Mouse (Mus musculus): ENCODE data around the gene Ppef1. TPM values are rescaled to one million over a fixed set of nuclear protein-coding genes. Genes with fewer than 3 reads are reported as not detected.

Ppef1 gene
- total RNA-seq, 1 experiment, result 1.2 TPM

DNA sequence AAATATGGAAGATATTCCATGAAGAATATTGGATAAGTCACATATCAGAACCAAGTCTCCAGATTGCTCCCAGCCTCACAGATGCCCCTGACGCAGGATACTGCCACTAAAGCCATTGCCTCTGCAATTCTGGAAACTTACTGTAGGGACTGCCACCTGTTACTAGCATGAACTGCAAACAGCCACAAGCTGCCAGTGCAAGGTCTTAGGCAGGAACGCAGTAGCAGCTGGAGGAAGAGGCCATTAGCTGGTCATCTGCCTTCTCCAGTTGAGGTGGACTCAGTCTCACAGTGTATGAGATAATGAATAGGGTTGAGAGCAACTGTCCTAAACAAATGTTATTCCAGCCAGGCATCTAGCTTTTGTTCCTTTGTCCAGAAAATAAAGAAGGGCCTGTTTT, 137.5 kb downstream of the Ppef1 start:
- H3K4me1 ChIP-seq (ENCODE audit: control insufficient read depth in 2 of 2, insufficient read depth in 2 of 2, low read length in 2 of 2, poor library complexity in 1 of 2), result peaks cover 0 to 2% of the 10 kb centered on the region in 2 experiments; a peak in 1 of 4 replicates
- no peak for TF ChIP-seq MAFK (IDR thresholded peaks at IDR 0.05; ENCODE audit: insufficient read depth, low read depth, low read length)
- no peak overlapping the region for H3K4me3 ChIP-seq (ENCODE audit: insufficient read depth in 1 of 2, low read depth in 1 of 2, low read length in 2 of 2, poor library complexity in 1 of 2, severe bottlenecking in 1 of 2)
- no peak for DNase-seq (ENCODE audit: low read depth, low spot score)
- H3K36me3 ChIP-seq (ENCODE audit: control insufficient read depth, insufficient read depth, low read length, poor library complexity, severe bottlenecking), result no peaks in the 10 kb centered on the region
- in situ Hi-C loops (cut with MboI; ENCODE audit: low sequenced_read_pairs in 2 of 2, unreplicated experiment in 2 of 2), result no loop called here
- no peak overlapping the region for H3K27ac ChIP-seq (ENCODE audit: insufficient read depth, low read depth, low read length, poor library complexity, severe bottlenecking)
- H3K9me3 ChIP-seq (ENCODE audit: control insufficient read depth, insufficient read depth, low read depth, low read length), result no peaks in the 10 kb centered on the region
- H3K9ac ChIP-seq (ENCODE audit: insufficient read depth, low read depth, low read length, poor library complexity, severe bottlenecking), result no peak overlapping the region

DNA sequence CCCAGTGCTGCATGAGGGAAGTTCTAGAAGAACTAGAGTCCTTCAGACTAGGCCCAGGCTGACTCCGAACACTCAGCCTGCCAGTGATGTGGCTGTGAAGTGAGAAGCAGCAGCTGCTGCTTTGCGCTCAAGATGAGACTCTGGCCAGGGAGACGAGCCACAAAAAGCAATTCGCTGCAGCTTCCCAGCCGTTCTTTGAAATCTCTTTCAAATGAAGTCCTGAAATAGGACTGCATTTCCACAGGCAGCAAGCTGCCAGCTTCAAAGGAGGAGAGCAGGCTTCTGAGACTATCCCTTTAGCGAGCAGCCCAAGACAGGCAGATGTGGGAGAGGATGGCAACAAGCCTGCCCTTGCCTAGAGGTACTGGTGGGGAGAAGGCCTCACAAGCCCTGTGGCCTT, 142.6 kb downstream of the Ppef1 start:
- Histone ChIP-seq H3K36me3 (ENCODE audit: control insufficient read depth, insufficient read depth, low read length, poor library complexity, severe bottlenecking) (no peaks in the 10 kb centered on the region), H3K9me3 (ENCODE audit: control insufficient read depth, insufficient read depth, low read depth, low read length) (no peaks in the 10 kb centered on the region), H3K4me3 (ENCODE audit: insufficient read depth in 1 of 2, low read depth in 1 of 2, low read length in 2 of 2, poor library complexity in 1 of 2, severe bottlenecking in 1 of 2) (no peak overlapping the region), H3K4me1 (ENCODE audit: control insufficient read depth in 2 of 2, insufficient read depth in 2 of 2, low read length in 2 of 2, poor library complexity in 1 of 2) (no peaks in the 10 kb centered on the region), H3K9ac (ENCODE audit: insufficient read depth, low read depth, low read length, poor library complexity, severe bottlenecking) (no peak overlapping the region), H3K27ac (ENCODE audit: insufficient read depth, low read depth, low read length, poor library complexity, severe bottlenecking) (no peak overlapping the region)
- in situ Hi-C loops (cut with MboI; ENCODE audit: low sequenced_read_pairs in 2 of 2, unreplicated experiment in 2 of 2), result no loop called here
- no peak for TF ChIP-seq CHD2 (IDR thresholded peaks at IDR 0.05; ENCODE audit: low read depth, low read length)
- TF ChIP-seq MAFK (IDR thresholded peaks at IDR 0.05; ENCODE audit: insufficient read depth, low read depth, low read length), result no peak
- no peak for TF ChIP-seq ZNF384 (IDR thresholded peaks at IDR 0.05; ENCODE audit: low read depth, low read length)
- no peak for TF ChIP-seq HCFC1 (IDR thresholded peaks at IDR 0.05; ENCODE audit: borderline replicate concordance, insufficient read depth, low read length)
- no peak for TF ChIP-seq ZC3H11A (IDR thresholded peaks at IDR 0.05; ENCODE audit: borderline replicate concordance, low read depth, low read length)
- no peak for DNase-seq (ENCODE audit: low read depth, low spot score)

DNA sequence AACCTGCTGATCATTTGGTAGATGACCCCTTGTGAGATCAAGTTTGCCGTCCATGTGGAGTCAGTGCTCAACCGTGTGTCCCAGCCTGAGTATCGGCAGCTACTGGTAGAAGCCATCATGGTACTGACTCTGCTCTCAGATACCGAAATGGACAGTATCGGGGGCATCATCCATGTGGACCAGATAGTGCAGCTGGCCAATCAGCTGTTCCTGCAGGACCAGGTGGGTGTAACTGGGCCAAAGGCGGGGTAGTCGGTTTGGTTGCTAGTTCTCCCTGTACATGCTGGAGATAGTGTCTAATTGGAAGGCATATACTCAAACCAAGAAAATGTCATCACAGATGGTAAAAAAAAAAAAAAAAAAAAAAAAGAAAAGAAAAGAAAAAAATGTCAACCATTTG, 145.4 kb downstream of the Ppef1 start:
- no peak for DNase-seq (ENCODE audit: low read depth, low spot score)
- TF ChIP-seq ZC3H11A (IDR thresholded peaks at IDR 0.05; ENCODE audit: borderline replicate concordance, low read depth, low read length) (no peak), MAFK (IDR thresholded peaks at IDR 0.05; ENCODE audit: insufficient read depth, low read depth, low read length) (no peak), HCFC1 (IDR thresholded peaks at IDR 0.05; ENCODE audit: borderline replicate concordance, insufficient read depth, low read length) (no peak), CHD2 (IDR thresholded peaks at IDR 0.05; ENCODE audit: low read depth, low read length) (no peak), ZNF384 (IDR thresholded peaks at IDR 0.05; ENCODE audit: low read depth, low read length) (no peak)
- H3K4me3 ChIP-seq (ENCODE audit: insufficient read depth in 1 of 2, low read depth in 1 of 2, low read length in 2 of 2, poor library complexity in 1 of 2, severe bottlenecking in 1 of 2), result no peak overlapping the region
- in situ Hi-C loops (cut with MboI; ENCODE audit: low sequenced_read_pairs in 2 of 2, unreplicated experiment in 2 of 2), result no loop called here
- H3K4me1 ChIP-seq (ENCODE audit: control insufficient read depth in 2 of 2, insufficient read depth in 2 of 2, low read length in 2 of 2, poor library complexity in 1 of 2), result no peaks in the 10 kb centered on the region
- no peak overlapping the region for H3K9ac ChIP-seq (ENCODE audit: insufficient read depth, low read depth, low read length, poor library complexity, severe bottlenecking)
- no peaks in the 10 kb centered on the region for H3K9me3 ChIP-seq (ENCODE audit: control insufficient read depth, insufficient read depth, low read depth, low read length)
- H3K27ac ChIP-seq (ENCODE audit: insufficient read depth, low read depth, low read length, poor library complexity, severe bottlenecking), result no peak overlapping the region
- H3K36me3 ChIP-seq (ENCODE audit: control insufficient read depth, insufficient read depth, low read length, poor library complexity, severe bottlenecking), result no peaks in the 10 kb centered on the region

DNA sequence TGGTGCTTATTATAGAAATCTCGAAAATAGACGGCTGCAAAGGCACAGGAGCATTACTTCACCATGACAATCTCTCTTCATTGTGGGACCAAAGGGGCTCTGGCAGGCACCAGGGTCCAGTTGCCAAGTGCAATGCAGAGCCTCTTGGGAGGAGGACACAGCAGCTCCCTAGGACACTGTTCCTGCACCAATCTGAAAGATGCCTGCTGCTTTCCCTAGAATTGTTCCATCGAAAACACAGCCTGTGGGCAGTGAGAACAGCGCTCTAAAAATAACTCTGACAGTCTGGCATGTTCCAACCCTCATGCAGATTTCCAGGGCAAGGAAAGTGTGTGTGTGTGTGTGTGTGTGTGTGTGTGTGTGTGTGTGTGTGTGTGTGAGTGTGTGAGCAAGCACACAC, 147.0 kb downstream of the Ppef1 start:
- in situ Hi-C loops (cut with MboI; ENCODE audit: low sequenced_read_pairs in 2 of 2, unreplicated experiment in 2 of 2), result no loop called here
- no peaks in the 10 kb centered on the region for H3K36me3 ChIP-seq (ENCODE audit: control insufficient read depth, insufficient read depth, low read length, poor library complexity, severe bottlenecking)
- no peak for TF ChIP-seq ZC3H11A (IDR thresholded peaks at IDR 0.05; ENCODE audit: borderline replicate concordance, low read depth, low read length)
- TF ChIP-seq ZNF384 (IDR thresholded peaks at IDR 0.05; ENCODE audit: low read depth, low read length), result no peak
- no peak for TF ChIP-seq CHD2 (IDR thresholded peaks at IDR 0.05; ENCODE audit: low read depth, low read length)
- TF ChIP-seq MAFK (IDR thresholded peaks at IDR 0.05; ENCODE audit: insufficient read depth, low read depth, low read length), result no peak
- no peak for TF ChIP-seq HCFC1 (IDR thresholded peaks at IDR 0.05; ENCODE audit: borderline replicate concordance, insufficient read depth, low read length)
- no peak overlapping the region for H3K9ac ChIP-seq (ENCODE audit: insufficient read depth, low read depth, low read length, poor library complexity, severe bottlenecking)
- no peak for DNase-seq (ENCODE audit: low read depth, low spot score)
- H3K9me3 ChIP-seq (ENCODE audit: control insufficient read depth, insufficient read depth, low read depth, low read length), result no peaks in the 10 kb centered on the region
- H3K4me3 ChIP-seq (ENCODE audit: insufficient read depth in 1 of 2, low read depth in 1 of 2, low read length in 2 of 2, poor library complexity in 1 of 2, severe bottlenecking in 1 of 2), result no peak overlapping the region
- no peak overlapping the region for H3K27ac ChIP-seq (ENCODE audit: insufficient read depth, low read depth, low read length, poor library complexity, severe bottlenecking)
- H3K4me1 ChIP-seq (ENCODE audit: control insufficient read depth in 2 of 2, insufficient read depth in 2 of 2, low read length in 2 of 2, poor library complexity in 1 of 2), result no peaks in the 10 kb centered on the region; a peak in 1 of 4 replicates

DNA sequence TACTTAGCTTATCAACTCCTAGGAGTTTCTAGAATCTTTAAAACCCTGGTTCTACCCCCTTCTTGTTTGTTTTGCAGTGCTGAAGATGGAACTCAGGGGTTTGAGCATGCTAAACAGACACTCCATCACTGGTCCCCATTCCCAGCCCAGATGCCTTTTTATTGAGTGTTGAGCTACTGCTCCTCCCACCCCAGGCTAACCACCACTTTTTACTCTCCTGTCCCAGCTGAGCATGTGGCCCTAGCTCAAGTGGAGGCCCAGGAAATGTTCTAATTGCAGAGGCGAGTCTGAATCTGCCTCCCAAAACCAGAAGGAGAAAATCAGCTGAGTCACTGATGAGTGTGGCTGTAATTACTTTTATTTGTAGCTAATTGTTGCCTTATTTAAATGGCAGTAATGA, 150.5 kb downstream of the Ppef1 start:
- TF ChIP-seq MAFK (IDR thresholded peaks at IDR 0.05; ENCODE audit: insufficient read depth, low read depth, low read length) (no peak), HCFC1 (IDR thresholded peaks at IDR 0.05; ENCODE audit: borderline replicate concordance, insufficient read depth, low read length) (no peak), ZNF384 (IDR thresholded peaks at IDR 0.05; ENCODE audit: low read depth, low read length) (no peak), CHD2 (IDR thresholded peaks at IDR 0.05; ENCODE audit: low read depth, low read length) (no peak), ZC3H11A (IDR thresholded peaks at IDR 0.05; ENCODE audit: borderline replicate concordance, low read depth, low read length) (no peak)
- in situ Hi-C loops (cut with MboI; ENCODE audit: low sequenced_read_pairs in 2 of 2, unreplicated experiment in 2 of 2), result no loop called here
- no peak overlapping the region for H3K4me3 ChIP-seq (ENCODE audit: insufficient read depth in 1 of 2, low read depth in 1 of 2, low read length in 2 of 2, poor library complexity in 1 of 2, severe bottlenecking in 1 of 2)
- DNase-seq (ENCODE audit: low read depth, low spot score), result no peak
- H3K4me1 ChIP-seq (ENCODE audit: control insufficient read depth in 2 of 2, insufficient read depth in 2 of 2, low read length in 2 of 2, poor library complexity in 1 of 2), result no peaks in the 10 kb centered on the region; a peak in 1 of 4 replicates
- H3K9me3 ChIP-seq (ENCODE audit: control insufficient read depth, insufficient read depth, low read depth, low read length), result no peaks in the 10 kb centered on the region
- H3K36me3 ChIP-seq (ENCODE audit: control insufficient read depth, insufficient read depth, low read length, poor library complexity, severe bottlenecking), result no peaks in the 10 kb centered on the region
- H3K27ac ChIP-seq (ENCODE audit: insufficient read depth, low read depth, low read length, poor library complexity, severe bottlenecking), result no peak overlapping the region
- no peak overlapping the region for H3K9ac ChIP-seq (ENCODE audit: insufficient read depth, low read depth, low read length, poor library complexity, severe bottlenecking)
